Mouse (Mus musculus): ENCODE measurements around the gene Crnn. TPM values are rescaled to one million over a fixed set of nuclear protein-coding genes. Genes with fewer than 3 reads are reported as not detected.

Crnn gene
- polyA plus RNA-seq, 1 experiment from 2014 or later, result not detected

GRCm38 (mm10) chr3:93162996-93163592, 18.5 kb downstream of the Crnn start:
- no peak for ATAC-seq (ENCODE audit: low read depth)
- Histone ChIP-seq H3K4me3 (ENCODE audit: low read depth, low read length) (no peak overlapping the region), H3K27me3 (ENCODE audit: control insufficient read depth, insufficient read depth, low read depth, low read length) (no peaks in the 10 kb centered on the region), H3K4me1 (ENCODE audit: control insufficient read depth, low read depth, low read length) (no peaks in the 10 kb centered on the region), H3K27ac (ENCODE audit: low read length) (no peak overlapping the region), H3K9me3 (replicated peaks; ENCODE audit: control insufficient read depth, low read length) (no peaks in the 10 kb centered on the region), H3K9ac (ENCODE audit: low read depth, low read length) (no peak overlapping the region), H3K36me3 (ENCODE audit: control insufficient read depth, insufficient read depth) (no peaks in the 10 kb centered on the region), H3K4me2 (ENCODE audit: low read depth, low read length) (no peak overlapping the region)
- 29% methylated on average over 1 of the region's 1 CpGs for WGBS (ENCODE audit: insufficient replicate concordance)

- Histone ChIP-seq H3K27me3 (ENCODE audit: control insufficient read depth, insufficient read depth, low read depth, low read length) (no peaks in the 10 kb centered on the region), H3K9ac (ENCODE audit: low read depth, low read length) (no peak overlapping the region), H3K4me1 (ENCODE audit: control insufficient read depth, low read depth, low read length) (no peaks in the 10 kb centered on the region), H3K36me3 (ENCODE audit: control insufficient read depth, insufficient read depth) (no peaks in the 10 kb centered on the region), H3K4me3 (ENCODE audit: low read depth, low read length) (no peak overlapping the region), H3K27ac (ENCODE audit: low read length) (no peak overlapping the region), H3K9me3 (replicated peaks; ENCODE audit: control insufficient read depth, low read length) (no peaks in the 10 kb centered on the region), H3K4me2 (ENCODE audit: low read depth, low read length) (no peak overlapping the region)
- no peak for ATAC-seq (ENCODE audit: low read depth)
- WGBS (ENCODE audit: insufficient replicate concordance), result 65% methylated on average over 4 of the region's 4 CpGs
Measured at GRCm38 (mm10) chr3:93180856-93181255, 36.3 kb downstream of the Crnn start.

GRCm38 (mm10) chr3:93196978-93197377, 52.4 kb downstream of the Crnn start, which contains the start of gene Flg2:
Flg2 (plus strand) TSS chr3:93197278.
- Histone ChIP-seq H3K27ac (ENCODE audit: low read length) (no peak within 1 kb of the TSS), H3K36me3 (ENCODE audit: control insufficient read depth, insufficient read depth) (no peaks in the 10 kb centered on the region), H3K4me2 (ENCODE audit: low read depth, low read length) (no peak within 1 kb of the TSS), H3K27me3 (ENCODE audit: control insufficient read depth, insufficient read depth, low read depth, low read length) (no peaks in the 10 kb centered on the region), H3K9ac (ENCODE audit: low read depth, low read length) (no peak within 1 kb of the TSS), H3K4me1 (ENCODE audit: control insufficient read depth, low read depth, low read length) (no peaks in the 10 kb centered on the region), H3K4me3 (ENCODE audit: low read depth, low read length) (no peak within 1 kb of the TSS), H3K9me3 (replicated peaks; ENCODE audit: control insufficient read depth, low read length) (no peaks in the 10 kb centered on the region; the same call in 1 of the 2 replicates)
- ATAC-seq (ENCODE audit: low read depth), result no peak
- 64% methylated on average over 3 of the region's 3 CpGs for whole genome bisulfite sequencing (ENCODE audit: insufficient replicate concordance)

Other genes with a start within 250 kb of the Crnn start
- gene Lce3a, start 218.6 kb upstream of the Crnn start, polyA plus RNA-seq (2015; fragmentation: Nextera tagmentation; extraction: Ambion mirVana), result not detected in 2 replicates
- not detected in 2 replicates for gene Lce3b, start 211.8 kb upstream of the Crnn start, polyA plus RNA-seq (2015; fragmentation: Nextera tagmentation; extraction: Ambion mirVana)
- not detected in 2 replicates for gene Lce3c, start 200.3 kb upstream of the Crnn start, polyA plus RNA-seq (2015; fragmentation: Nextera tagmentation; extraction: Ambion mirVana)
- not detected in 2 replicates for gene Lce3d, start 187.4 kb upstream of the Crnn start, polyA plus RNA-seq (2015; fragmentation: Nextera tagmentation; extraction: Ambion mirVana)
- not detected in 2 replicates for gene Lce3e, start 177.7 kb upstream of the Crnn start, polyA plus RNA-seq (2015; fragmentation: Nextera tagmentation; extraction: Ambion mirVana)
- gene Lce3f, start 152.6 kb upstream of the Crnn start, polyA plus RNA-seq (2015; fragmentation: Nextera tagmentation; extraction: Ambion mirVana), result not detected in 2 replicates
- not detected in 2 replicates for gene Crct1, start 129.1 kb upstream of the Crnn start, polyA plus RNA-seq (2015; fragmentation: Nextera tagmentation; extraction: Ambion mirVana)
- not detected in 2 replicates for gene Lce1m, start 125.7 kb upstream of the Crnn start, polyA plus RNA-seq (2015; fragmentation: Nextera tagmentation; extraction: Ambion mirVana)
- gene Gm4858, start 76.0 kb upstream of the Crnn start, polyA plus RNA-seq (2015; fragmentation: Nextera tagmentation; extraction: Ambion mirVana), result not detected in 2 replicates
- gene Flg2, start 52.5 kb downstream of the Crnn start, polyA plus RNA-seq (2015; fragmentation: Nextera tagmentation; extraction: Ambion mirVana), result not detected in 2 replicates
- not detected in 2 replicates for gene Flg, start 128.7 kb downstream of the Crnn start, polyA plus RNA-seq (2015; fragmentation: Nextera tagmentation; extraction: Ambion mirVana)
- gene Hrnr, start 175.0 kb downstream of the Crnn start, polyA plus RNA-seq (2015; fragmentation: Nextera tagmentation; extraction: Ambion mirVana), result 0.02 TPM in 1 of 2 replicates, not detected in the other
- not detected in 2 replicates for gene Rptn, start 248.9 kb downstream of the Crnn start, polyA plus RNA-seq (2015; fragmentation: Nextera tagmentation; extraction: Ambion mirVana)